Mouse (Mus musculus) forebrain, embryonic 10.5 days (tissue): Measurements from ENCODE around the gene Ccdc152. TPM values are rescaled to one million over a fixed set of nuclear protein-coding genes. Genes with fewer than 3 reads are reported as not detected.

Source experiments
- DNase-seq: peaks from one replicate; pipeline ENCODE4 v3.0.0-alpha.2; 2017; ENCODE audit warnings: low spot score; ENCODE audit errors: extremely low spot score
- H3K27ac ChIP-seq: fragments of 300-500 bp; sonication (generic); 2 replicates; pipeline ENCODE4 v1.5.1; 2016; ENCODE audit warnings: mild to moderate bottlenecking
- H3K27me3 ChIP-seq: fragments of 300-500 bp; sonication (generic); 2 replicates; pipeline ENCODE4 v1.6.1; 2016; ENCODE audit warnings: mild to moderate bottlenecking; ENCODE audit not compliant: poor library complexity, severe bottlenecking
- H3K36me3 ChIP-seq: fragments of 300-500 bp; sonication (generic); replicated peaks from 2 replicates; pipeline ENCODE4 v1.6.1; 2016; ENCODE audit warnings: mild to moderate bottlenecking, moderate library complexity
- H3K4me1 ChIP-seq: fragments of 300-500 bp; sonication (generic); 2 replicates; pipeline ENCODE4 v1.6.1; 2016
- H3K4me3 ChIP-seq: fragments of 300-500 bp; sonication (generic); 2 replicates; pipeline ENCODE4 v1.5.1; 2016; ENCODE audit warnings: mild to moderate bottlenecking, moderate library complexity
- H3K9me3 ChIP-seq: fragments of 300-500 bp; sonication (generic); 2 replicates; pipeline ENCODE4 v1.6.1; 2016; ENCODE audit warnings: mild to moderate bottlenecking, moderate library complexity
- WGBS: fragments of 180-500 bp; shearing (Covaris S2); methylation state at CpG from one replicate; pipeline ENCODE4 v1.1.7; 2016; 5-methylcytosine and 5-hydroxymethylcytosine counted together
- polyA plus RNA-seq: library from polyadenylated mRNA; unstranded; fragments of >200 nt; fragmentation: Nextera tagmentation; extraction: Ambion mirVana; gene quantifications from 2 replicates; pipeline ENCODE4 v1.2.1, GENCODE M21; 2016

The Ccdc152 gene
- polyA plus RNA-seq = 0.20 TPM in 1 of 2 replicates, not detected in the other

- H3K9me3 ChIP-seq = no peaks in the 10 kb centered on the region
- DNase-seq = no peak
- H3K4me3 ChIP-seq = no peak within 1 kb of the TSS
- no peaks in the 10 kb centered on the region for H3K4me1 ChIP-seq
- no peak within 1 kb of the TSS for H3K27ac ChIP-seq
- no peaks in the 10 kb centered on the region for H3K36me3 ChIP-seq
- H3K27me3 ChIP-seq = no peaks in the 10 kb centered on the region
- WGBS = 92% methylated on average over 12 of the region's 12 CpGs
Observed at GRCm38 (mm10) chr15:3303426-3303825, at the start of gene Ccdc152. Gene Ccdc152, minus strand, starts transcription at chr15:3303526.

- Histone ChIP-seq H3K4me1 (no peaks in the 10 kb centered on the region), H3K27me3 (no peaks in the 10 kb centered on the region), H3K36me3 (no peaks in the 10 kb centered on the region), H3K9me3 (no peaks in the 10 kb centered on the region), H3K27ac (no peak overlapping the region), H3K4me3 (no peak overlapping the region)
- DNase-seq = no peak
- 72% methylated on average over 6 of the region's 6 CpGs for WGBS
Observed at GRCm38 (mm10) chr15:3349306-3350064, 46.2 kb upstream of the Ccdc152 start.

- 85% methylated on average over 3 of the region's 3 CpGs for WGBS
- H3K27me3 ChIP-seq = no peaks in the 10 kb centered on the region
- no peaks in the 10 kb centered on the region for H3K4me1 ChIP-seq
- no peak overlapping the region for H3K27ac ChIP-seq
- no peaks in the 10 kb centered on the region for H3K36me3 ChIP-seq
- no peak overlapping the region for H3K4me3 ChIP-seq
- H3K9me3 ChIP-seq = no peaks in the 10 kb centered on the region
- no peak for DNase-seq
Observed at GRCm38 (mm10) chr15:3346682-3347081, 43.4 kb upstream of the Ccdc152 start.

- H3K4me1 ChIP-seq = no peaks in the 10 kb centered on the region
- no peak overlapping the region for H3K4me3 ChIP-seq
- no peaks in the 10 kb centered on the region for H3K27me3 ChIP-seq
- no peak for DNase-seq
- H3K9me3 ChIP-seq = no peaks in the 10 kb centered on the region
- no peak overlapping the region for H3K27ac ChIP-seq
- 89% methylated on average over 4 of the region's 4 CpGs for WGBS
- H3K36me3 ChIP-seq = no peaks in the 10 kb centered on the region
Observed at GRCm38 (mm10) chr15:3344555-3344954, 41.2 kb upstream of the Ccdc152 start.

- no peaks in the 10 kb centered on the region for H3K9me3 ChIP-seq
- DNase-seq = no peak
- 90% methylated on average over 4 of the region's 4 CpGs for WGBS
- H3K27me3 ChIP-seq = no peaks in the 10 kb centered on the region
- H3K4me1 ChIP-seq = no peaks in the 10 kb centered on the region
- no peak overlapping the region for H3K27ac ChIP-seq
- H3K4me3 ChIP-seq = no peak overlapping the region
- H3K36me3 ChIP-seq = no peaks in the 10 kb centered on the region
Observed at GRCm38 (mm10) chr15:3341806-3342582, 38.7 kb upstream of the Ccdc152 start.

GRCm38 (mm10) chr15:3339847-3340246 is 36.5 kb upstream of the Ccdc152 start:
- no peaks in the 10 kb centered on the region for H3K9me3 ChIP-seq
- WGBS = 87% methylated on average over 3 of the region's 3 CpGs
- DNase-seq = no peak
- no peaks in the 10 kb centered on the region for H3K27me3 ChIP-seq
- no peaks in the 10 kb centered on the region for H3K4me1 ChIP-seq
- H3K4me3 ChIP-seq = no peak overlapping the region
- H3K36me3 ChIP-seq = no peaks in the 10 kb centered on the region
- no peak overlapping the region for H3K27ac ChIP-seq

- DNase-seq = no peak
- Histone ChIP-seq H3K27ac (no peak overlapping the region), H3K4me1 (no peaks in the 10 kb centered on the region), H3K27me3 (no peaks in the 10 kb centered on the region), H3K9me3 (no peaks in the 10 kb centered on the region), H3K36me3 (no peaks in the 10 kb centered on the region), H3K4me3 (no peak overlapping the region)
- 91% methylated on average over 4 of the region's 4 CpGs for WGBS
Observed at GRCm38 (mm10) chr15:3332517-3332916, 29.2 kb upstream of the Ccdc152 start.

GRCm38 (mm10) chr15:3331813-3332212 is 28.5 kb upstream of the Ccdc152 start:
- DNase-seq = no peak
- WGBS = 72% methylated on average over 2 of the region's 2 CpGs
- Histone ChIP-seq H3K4me3 (no peak overlapping the region), H3K27me3 (no peaks in the 10 kb centered on the region), H3K27ac (no peak overlapping the region), H3K36me3 (no peaks in the 10 kb centered on the region), H3K9me3 (no peaks in the 10 kb centered on the region), H3K4me1 (no peaks in the 10 kb centered on the region)

- no peak for DNase-seq
Observed at GRCm38 (mm10) chr15:3330291-3330690, 27.0 kb upstream of the Ccdc152 start.

GRCm38 (mm10) chr15:3323041-3323440 is 19.7 kb upstream of the Ccdc152 start:
- no peaks in the 10 kb centered on the region for H3K36me3 ChIP-seq
- no peaks in the 10 kb centered on the region for H3K9me3 ChIP-seq
- no peak for DNase-seq
- no peaks in the 10 kb centered on the region for H3K4me1 ChIP-seq
- H3K27me3 ChIP-seq = no peaks in the 10 kb centered on the region
- H3K4me3 ChIP-seq = no peak overlapping the region
- no peak overlapping the region for H3K27ac ChIP-seq

More at GRCm38 (mm10) chr15:3330291-3330690, 27.0 kb upstream of the Ccdc152 start:
- no peaks in the 10 kb centered on the region for H3K9me3 ChIP-seq
- H3K27ac ChIP-seq = no peak overlapping the region
- no peaks in the 10 kb centered on the region for H3K36me3 ChIP-seq
- H3K4me3 ChIP-seq = no peak overlapping the region
- H3K4me1 ChIP-seq = no peaks in the 10 kb centered on the region
- H3K27me3 ChIP-seq = no peaks in the 10 kb centered on the region
- 52% methylated on average over 1 of the region's 1 CpGs for WGBS

- Histone ChIP-seq H3K9me3 (no peaks in the 10 kb centered on the region), H3K4me1 (no peaks in the 10 kb centered on the region), H3K4me3 (no peak overlapping the region), H3K27ac (no peak overlapping the region), H3K36me3 (no peaks in the 10 kb centered on the region), H3K27me3 (no peaks in the 10 kb centered on the region)
- 84% methylated on average over 9 of the region's 9 CpGs for WGBS
- no peak for DNase-seq
Observed at GRCm38 (mm10) chr15:3319929-3320328, 16.6 kb upstream of the Ccdc152 start.

GRCm38 (mm10) chr15:3316617-3317016 is 13.3 kb upstream of the Ccdc152 start:
- H3K27ac ChIP-seq = no peak overlapping the region
- WGBS = 72% methylated on average over 2 of the region's 2 CpGs

GRCm38 (mm10) chr15:3312937-3313336 is 9.6 kb upstream of the Ccdc152 start:
- Histone ChIP-seq H3K27me3 (no peaks in the 10 kb centered on the region), H3K4me1 (no peaks in the 10 kb centered on the region), H3K27ac (no peak overlapping the region), H3K36me3 (no peaks in the 10 kb centered on the region), H3K9me3 (no peaks in the 10 kb centered on the region), H3K4me3 (no peak overlapping the region)
- no peak for DNase-seq

More at GRCm38 (mm10) chr15:3316617-3317016, 13.3 kb upstream of the Ccdc152 start:
- no peak for DNase-seq
- H3K4me1 ChIP-seq = no peaks in the 10 kb centered on the region
- H3K27me3 ChIP-seq = no peaks in the 10 kb centered on the region
- no peaks in the 10 kb centered on the region for H3K9me3 ChIP-seq
- H3K36me3 ChIP-seq = no peaks in the 10 kb centered on the region
- H3K4me3 ChIP-seq = no peak overlapping the region
